Mouse (Mus musculus) c-Kit-negative CD71-positive TER-119-positive erythroid progenitor cells, embryonic 14.5 days (primary cell): ENCODE results near the gene Tdgf1.

ENCODE experiments used
- DNase-seq: peaks from one replicate; pipeline ENCODE4 v3.0.0-alpha.2; 2013; ENCODE audit warnings: low read depth, low spot score

Gene Tdgf1

DNA sequence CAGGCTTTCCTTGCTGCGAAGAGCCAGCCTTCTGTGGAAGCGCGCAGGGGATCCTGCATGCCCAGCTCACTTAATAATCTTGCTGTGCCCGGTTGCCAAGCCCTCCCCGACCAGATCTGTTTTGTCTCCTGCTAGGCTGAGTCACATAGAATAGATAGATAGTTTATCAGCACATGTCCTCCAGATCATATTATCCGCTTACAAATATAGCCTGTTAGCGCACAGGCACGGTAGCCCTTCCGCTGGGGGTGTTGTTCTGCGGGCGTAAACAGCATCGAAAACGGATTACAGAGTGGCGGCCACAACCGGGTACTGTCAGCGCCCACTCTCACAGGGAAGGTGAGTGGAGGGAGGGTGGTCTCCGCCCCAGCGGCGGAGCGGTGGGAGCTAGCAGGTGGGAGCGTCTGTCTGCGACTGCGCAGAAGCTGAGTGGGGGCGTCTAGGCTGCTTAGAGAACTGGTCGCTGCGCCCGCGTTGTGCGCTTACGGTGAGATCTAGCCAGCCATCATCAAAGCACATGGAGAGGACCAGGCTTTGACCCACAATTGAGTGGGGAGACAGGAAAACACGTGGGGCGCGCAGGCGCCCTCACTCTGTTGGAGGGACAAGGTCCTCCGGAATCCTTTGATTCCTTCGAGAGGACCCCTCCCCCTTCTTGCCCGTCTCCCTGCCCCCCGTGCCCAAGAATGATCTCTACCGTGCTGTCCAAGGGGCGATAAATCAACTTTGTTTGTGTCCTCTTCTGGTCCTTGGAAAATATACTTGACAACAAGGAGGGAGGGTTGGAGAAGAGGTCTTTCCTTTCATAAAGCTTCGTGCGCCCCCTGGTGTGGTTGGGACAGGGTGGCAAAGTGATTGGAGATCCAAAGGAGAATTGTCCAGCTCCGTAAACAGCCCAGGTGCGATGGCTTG lies 7.8 kb upstream of the Tdgf1 start:
- no peak for DNase-seq

DNA sequence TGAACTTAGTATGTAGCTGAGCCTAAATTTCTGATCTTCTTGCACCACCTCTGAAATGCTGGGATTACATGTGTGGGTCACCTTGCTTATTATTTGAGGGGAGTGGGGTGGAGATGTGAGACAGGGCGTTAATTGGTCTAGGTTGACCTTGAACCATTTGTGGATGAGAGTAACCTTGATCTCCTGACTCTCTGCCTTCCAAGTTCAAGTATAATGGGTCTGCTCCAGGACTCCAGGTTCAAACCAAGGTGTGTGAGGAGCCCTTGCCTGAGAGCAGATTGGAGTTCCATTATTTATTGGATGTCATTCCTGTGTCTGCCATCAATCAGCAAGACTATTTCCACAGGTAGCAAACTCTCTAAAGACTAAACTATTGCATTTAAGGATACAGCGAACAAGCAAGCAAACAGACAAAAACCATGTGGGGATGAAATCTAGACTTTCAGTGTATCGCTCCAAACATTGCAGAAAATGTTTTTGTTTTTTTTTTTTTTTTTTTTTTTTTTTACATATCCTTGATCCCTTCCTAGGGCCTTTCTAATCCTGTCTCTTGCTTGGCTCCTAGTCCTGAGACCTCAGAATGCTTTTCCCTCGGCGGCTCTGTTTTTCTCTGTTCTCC lies 7.1 kb upstream of the Tdgf1 start:
- no peak for DNase-seq

DNA sequence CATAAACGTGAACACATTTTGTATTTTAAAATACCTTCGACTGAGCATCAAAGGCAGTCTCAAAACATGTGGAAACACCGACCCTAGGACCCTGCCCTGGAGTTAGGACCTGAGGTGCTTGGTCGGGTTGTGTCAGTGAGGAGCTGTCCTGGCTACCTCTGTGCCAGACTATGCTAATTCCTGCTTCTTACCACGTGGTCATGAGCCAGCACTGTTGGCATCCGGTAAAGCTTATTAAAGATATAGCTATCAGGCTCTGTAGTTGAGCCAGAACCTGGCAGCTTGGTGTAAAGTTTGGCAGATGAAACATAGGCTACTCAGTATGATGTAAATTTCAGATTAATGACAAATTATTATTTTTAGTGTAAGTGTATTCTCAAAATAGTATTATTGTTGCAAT lies 6.4 kb upstream of the Tdgf1 start:
- no peak for DNase-seq

DNA sequence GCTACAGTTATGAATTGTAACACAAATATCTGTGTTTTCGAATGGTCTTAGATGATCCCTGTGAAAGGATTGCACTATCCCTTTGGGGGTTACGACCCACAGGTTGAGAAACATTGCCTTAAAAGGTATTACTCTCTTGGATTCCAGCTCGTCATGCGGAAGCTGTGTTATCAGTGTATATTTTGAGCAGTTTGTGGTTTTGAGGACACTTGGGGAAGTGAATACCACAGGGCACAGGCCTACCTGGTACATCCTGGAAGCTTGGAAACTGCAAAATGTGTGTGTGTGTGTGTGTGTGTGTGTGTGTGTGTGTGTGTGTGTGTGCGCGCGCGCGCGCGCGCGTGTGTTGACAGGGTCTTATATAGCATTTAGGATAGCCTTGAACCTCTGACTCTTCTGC lies 5.9 kb upstream of the Tdgf1 start:
- no peak for DNase-seq

DNA sequence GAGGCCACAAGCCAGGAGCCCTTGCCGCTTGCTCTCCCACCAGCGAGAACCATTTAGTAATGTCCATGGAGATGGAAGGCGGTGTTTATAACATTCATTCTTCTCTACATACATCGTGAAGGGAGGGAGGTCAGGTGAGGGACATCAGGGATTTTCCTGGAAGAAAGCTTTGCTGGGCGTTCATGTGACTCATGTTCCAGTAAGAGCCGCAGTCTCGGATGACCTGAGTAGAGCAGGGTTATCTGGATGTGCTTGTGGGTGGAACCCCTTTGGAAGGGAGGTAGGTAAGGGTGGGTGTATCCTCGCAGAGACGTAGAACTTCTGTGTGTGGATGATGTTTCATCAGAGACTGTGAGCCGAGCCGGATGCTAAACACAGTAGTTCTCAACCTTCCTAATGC lies 5.4 kb upstream of the Tdgf1 start, which contains the start of gene Lrrc2:
Gene Lrrc2 (plus strand): TSS at position 149 of the 400 bp plus-strand sequence.
- DNase-seq: no peak

DNA sequence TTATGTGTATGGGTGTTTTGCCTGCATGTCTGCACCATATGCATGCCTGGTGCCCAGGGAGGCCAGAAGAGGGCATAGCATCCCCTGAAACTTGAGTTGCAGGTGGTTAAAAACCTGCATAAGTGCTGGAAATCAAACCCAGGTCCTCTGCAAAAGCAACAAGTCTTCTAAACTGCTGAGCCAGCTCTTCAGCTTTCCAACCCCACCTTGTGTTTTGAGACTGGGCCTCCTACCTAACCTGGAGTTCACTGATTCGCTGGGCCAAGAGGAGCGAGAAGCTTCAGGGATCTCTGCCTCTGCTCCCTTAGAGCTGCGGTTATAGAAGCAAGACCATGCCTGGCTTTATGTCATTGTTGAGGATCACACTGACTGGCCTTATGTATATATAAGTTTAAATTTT lies 4.2 kb upstream of the Tdgf1 start:
- DNase-seq: no peak

DNA sequence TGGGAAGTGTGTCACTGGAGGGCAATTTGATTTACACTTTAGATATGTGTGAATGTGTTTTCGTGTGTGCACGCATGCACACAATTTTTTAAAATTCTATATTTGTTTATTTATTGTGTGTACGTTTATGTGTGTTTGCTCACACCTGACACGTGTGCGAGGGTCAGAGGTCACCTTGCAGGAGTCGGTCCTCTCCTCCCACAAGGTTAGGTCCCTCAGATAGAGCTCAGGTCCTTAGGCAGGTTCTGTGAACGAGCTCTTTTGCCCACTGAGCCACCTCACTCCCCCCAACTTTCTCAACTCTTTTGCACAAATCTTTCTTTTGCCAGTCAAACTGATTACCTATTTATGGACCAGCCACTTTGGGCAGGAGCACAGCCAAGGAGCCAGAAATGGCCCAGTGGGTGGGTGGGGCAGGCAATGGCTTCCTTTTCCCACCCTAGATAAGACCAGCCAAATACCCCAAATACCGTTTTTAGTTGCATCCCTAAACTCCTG lies 2.9 kb upstream of the Tdgf1 start:
- DNase-seq: no peak

DNA sequence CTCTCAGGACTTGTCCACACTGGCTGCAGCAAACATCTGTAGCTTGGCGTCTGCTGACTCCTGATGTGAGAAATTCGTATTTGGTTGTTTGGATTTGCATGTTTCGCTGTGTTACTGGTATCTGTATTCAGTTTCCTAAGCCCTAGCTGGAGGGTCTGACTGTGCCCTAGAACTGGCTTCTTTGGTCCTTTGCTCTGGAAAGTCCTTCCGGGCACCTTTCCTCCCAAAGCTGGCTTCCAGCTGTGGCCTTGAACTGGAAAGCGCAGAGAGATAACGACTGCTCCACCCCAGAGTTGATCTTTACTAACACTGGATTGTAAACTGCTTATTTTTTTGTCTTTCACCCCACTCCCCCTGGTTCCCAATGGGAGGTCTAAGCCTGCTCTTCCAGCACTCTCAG lies 1.9 kb upstream of the Tdgf1 start:
- no peak for DNase-seq

DNA sequence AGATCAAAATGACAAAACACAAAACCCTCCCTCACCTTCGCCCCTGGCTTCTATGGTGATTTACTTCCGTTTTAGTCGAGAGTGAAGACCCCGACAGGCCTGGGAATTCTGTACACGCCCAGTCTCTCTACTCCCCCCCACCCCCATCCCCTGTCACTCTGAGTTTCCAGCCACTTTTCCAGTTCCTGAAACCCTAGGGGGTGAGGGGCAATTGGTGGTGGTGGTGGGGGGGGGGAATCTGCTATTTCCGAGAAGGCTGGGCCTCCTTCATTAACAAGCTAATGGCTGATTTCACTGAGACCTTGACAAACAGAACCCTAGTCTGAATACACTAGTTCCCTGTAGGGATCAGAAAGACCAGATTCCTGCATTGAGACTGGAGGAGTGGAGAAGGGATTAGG lies 1.3 kb upstream of the Tdgf1 start:
- DNase-seq: no peak

DNA sequence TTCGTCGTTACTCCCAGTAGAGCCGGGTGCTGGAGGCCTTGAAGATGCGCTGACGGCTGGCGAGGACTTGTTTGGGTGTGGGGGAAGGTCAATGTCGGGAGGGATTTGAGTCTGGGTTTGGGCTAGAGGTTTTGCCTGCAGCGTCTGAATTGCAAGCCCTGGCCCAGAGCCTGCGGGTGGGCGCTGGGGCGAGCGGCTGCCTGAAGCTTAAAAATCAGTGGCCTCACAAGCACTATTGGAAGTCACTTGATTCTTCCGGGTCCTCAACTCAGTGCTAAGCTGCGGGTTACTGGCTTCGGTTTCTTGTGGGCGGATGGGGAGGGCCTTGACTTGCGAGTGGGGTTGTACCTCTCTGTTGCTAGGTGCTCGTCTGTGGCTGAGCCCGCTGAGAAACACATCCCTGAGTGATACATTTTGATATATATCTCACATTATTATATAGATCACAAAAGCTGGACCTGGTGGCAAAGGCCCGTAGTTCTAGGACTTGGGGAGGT lies 638 bp upstream of the Tdgf1 start:
- DNase-seq: no peak

DNA sequence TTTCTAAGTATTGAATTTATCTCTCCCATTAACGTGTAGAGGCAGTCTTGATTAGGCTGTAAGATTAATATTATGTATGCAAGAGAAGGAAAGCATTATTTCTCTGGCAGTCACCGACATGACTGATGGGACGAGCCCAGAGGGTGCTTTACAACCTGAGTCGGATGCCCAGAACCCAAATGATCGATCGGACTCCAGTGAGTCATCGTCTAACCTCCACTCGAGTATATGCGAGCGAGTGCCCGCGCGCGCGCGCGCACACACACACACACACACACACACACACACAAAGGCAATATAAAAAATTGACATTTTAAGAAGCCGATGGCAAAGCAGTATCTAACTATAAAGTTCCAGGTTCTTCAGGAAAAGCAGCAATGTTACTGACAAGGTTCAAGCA lies 615 bp downstream of the Tdgf1 start:
- no peak for DNase-seq

DNA sequence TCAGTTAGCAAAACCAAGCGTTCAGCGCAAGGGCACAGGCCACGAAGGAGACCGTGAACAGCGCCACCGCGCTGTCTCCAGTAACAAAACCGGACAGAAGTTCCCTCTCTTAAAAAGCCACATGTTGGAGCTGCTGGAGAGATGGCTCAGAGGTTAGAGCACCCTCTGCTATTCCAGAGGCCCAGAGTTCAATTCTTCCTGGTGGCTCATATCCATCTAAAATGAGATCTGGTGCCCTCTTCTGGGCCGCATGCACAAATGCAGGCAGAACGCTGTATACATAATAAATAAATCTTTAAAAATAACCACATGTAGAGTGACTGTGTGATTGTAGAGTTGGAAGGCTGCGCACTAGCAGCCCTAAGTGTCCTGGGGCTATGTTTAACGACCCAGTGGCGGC lies 1.7 kb downstream of the Tdgf1 start:
- DNase-seq: no peak

DNA sequence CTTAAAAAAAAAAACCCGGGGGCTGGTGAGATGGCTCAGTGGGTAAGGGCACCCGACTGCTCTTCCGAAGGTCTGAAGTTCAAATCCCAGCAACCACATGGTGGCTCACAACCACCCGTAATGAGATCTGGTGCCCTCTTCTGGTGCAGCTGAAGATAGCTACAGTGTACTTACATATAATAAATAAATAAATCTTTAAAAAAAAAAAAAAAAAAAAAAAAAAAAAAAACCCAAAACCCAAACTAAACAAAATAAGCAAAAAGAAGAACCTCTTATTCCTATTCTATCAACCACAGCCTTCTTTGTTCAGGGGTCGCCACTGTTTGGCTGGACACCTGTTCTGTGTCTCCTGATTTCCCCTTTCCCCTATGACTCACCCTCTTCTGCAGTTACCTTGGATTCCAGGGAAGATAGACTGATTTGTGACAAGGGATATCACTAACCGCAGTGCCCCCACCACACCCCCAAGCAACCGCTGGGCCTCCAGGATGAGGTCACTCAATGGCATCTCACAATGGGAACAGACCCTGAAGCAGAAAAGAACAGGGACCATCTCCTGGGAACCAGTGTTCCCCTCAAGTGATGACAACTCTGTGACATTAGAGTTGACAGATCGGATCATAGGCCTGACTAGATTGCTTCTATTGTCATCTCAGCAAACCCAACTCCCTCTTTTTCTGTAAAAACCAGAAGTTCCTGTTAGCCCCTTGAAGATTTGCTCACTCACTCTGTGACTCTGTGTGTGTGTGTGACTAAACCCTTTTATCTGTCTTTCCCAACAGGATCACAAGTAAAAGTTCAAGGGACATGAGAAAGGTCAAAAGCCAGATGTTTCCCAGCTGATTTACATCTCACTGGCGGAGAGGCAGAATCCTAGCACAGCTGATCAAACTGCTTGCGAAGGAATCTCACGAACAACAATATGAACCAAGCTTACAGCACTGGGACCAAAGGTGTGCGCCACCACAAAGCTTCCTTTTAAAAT lies 8.2 kb downstream of the Tdgf1 start:
- no peak for DNase-seq

DNA sequence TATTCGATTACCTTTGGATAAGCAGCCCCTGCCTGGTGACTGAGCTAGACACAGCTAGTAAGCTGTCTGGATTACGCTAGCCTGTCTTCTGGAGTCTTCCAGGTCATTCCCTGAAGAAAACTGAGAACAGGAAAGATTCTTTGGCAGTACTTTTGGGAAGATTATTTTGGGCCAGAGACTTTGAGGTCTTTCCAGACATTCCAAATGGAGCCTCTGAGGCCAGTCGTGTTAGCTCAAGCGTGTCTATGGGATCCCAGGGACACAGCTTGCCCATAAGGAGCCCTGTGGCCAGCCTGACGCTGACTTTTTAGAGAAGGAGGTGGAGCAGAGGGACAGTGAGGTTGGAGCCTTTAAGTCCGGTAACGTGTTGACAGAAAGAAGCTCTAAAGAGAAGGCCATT lies 10.0 kb downstream of the Tdgf1 start:
- DNase-seq: no peak

DNA sequence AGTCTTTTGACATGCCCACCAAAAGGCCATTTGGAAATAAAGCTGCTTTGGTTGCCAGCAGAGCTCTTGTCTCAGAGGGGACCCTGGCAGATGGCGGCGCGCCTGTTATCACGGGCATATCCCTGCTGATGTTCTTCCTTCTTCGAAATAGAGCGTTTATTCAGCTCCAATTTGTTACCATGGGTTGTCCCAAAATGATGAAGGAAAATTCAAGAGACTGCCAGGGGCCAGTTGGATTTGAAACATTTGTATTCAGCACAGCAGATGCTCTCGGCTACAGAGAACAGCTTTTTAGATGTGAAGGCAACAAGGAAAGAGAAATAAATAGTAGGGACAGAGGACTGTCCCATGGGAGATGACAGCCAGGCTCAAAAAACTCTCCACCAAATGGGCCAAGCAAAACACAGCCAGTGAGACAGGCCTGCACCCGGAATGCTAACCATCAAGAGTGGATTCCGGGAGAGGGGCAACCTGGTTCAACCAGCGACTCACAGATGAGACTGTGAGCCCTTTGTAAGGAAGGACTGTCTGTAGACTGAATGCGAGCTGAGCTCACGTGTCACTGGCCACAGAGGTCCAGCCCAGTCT lies 12.0 kb downstream of the Tdgf1 start:
- DNase-seq: no peak

DNA sequence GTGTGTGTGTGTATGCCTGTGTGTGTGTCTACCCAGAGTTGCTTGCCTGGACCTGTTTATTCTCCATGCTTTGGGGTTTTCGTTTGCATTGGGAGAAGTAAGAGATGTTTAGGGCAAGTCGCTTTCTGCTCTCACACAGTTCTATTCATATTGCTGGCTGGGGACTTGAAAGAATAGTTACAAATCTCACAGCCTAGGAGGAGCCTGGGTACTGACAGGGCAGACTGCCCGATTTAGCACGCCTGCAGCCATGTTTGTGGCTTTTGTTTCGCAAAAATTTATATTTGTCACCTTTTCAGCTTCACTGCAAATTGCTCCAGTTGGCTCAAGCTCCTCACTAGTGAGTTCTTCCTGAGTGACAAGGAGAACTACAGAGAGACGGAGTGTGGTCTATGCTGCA lies 14.4 kb downstream of the Tdgf1 start:
- DNase-seq: no peak

DNA sequence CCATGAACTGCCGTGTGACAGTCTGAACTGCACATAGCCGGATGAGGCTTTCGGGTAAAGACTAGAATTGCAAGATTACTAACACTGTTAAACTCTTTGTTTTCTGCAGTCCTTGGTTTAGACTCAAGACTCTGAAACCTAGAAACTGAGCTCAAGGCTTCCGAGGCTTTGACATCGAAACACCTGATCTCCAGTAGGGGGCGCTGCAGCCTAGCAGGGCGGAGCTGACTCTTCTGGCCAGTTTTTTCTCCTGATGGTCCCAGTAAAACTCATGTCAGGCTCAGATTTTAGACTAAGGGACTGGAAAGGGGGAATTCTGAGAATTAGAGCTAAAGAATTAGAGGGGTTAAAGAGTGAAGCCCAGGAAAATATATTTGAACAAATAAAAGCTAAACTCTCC lies 23.2 kb downstream of the Tdgf1 start:
- DNase-seq: peak; percentile 34

DNA sequence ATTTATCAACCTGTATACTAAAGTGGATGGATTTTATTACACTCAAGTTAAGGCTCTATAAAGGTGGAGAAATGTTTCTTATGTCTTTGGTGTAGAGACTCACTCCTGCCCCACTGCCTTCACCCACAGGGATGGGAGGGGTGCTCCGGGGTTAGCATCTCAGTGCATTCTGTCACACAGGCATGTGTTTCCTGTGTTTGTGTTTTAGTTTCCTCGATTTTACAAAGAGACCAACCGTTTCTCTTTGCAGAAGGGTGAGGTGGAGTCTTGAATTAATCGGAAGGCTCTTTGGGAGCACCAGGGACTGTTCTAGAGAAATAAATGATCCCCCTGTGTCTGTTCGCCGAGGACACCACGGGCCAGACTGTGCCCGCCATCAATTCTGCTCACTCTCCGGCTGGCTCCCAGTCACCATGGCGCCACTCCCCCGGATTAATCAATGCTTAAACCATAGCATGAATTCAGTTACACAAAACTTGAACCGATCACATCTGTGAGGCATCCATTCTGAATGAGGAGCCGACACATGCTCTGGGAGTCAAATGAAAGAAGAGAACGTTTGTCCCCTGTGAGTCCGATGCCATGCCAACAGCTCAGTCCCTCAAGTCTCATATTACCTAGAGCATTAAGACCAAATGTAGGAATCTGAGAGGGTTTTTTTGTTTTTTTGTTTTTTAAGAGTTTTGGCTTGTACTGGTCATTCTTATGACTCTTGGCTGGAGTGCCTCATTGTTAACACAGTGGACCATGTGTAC lies 25.1 kb downstream of the Tdgf1 start:
- DNase-seq: no peak

DNA sequence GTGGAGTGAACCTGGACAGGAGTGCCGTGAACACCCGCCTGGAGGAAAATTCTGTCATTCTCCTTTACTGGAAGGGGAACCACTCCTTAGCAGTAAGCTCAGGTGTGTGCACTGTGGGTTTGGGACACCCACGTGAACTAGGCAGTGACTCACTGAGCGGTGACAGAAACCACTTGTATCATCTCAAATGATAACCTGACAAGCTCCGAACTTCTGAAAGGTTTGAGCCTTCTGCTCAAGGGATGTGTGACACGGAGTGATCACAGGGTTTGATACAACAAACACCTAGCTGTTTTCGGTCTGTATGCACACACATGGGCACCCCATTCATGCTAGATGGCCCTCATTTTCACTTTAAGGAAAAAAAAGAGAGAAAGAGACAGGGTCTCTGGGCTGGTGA lies 29.2 kb downstream of the Tdgf1 start, which contains the start of gene Fam240a:
Gene Fam240a (minus strand): TSS at position 76 of the 400 bp plus-strand sequence.
- no peak for DNase-seq

DNA sequence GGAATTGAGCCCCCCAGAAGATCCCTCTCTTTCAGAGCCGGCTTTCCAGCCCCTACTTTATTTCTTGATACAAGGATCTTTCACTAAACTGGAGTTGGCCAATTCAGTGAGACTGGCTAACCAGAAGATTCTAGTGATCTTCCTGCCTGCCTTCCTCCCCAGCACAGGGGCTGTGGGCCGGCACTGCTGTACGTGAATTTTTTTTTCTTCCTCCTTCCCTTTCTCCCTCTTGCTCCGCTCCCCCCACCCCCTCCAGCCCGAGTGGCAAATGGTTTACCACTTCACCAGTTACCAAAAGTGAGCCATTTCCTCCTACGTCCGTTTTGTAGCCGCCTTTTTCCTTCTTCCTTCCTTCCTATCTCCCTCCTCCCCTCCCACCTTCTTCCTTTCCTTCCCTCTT lies 30.5 kb downstream of the Tdgf1 start:
- no peak for DNase-seq
